Mouse (Mus musculus): ENCODE results near the gene Pard3b.

The Pard3b gene

GRCm38 (mm10) chr1:62398738-62399137 lies 760.1 kb downstream of the Pard3b start:
- DNase-seq (ENCODE audit: low spot score): no peak

- no peak for DNase-seq (ENCODE audit: low spot score)
These were observed 766.4 kb downstream of the Pard3b start for GRCm38 (mm10) chr1:62405061-62405460.

- DNase-seq (ENCODE audit: low spot score): no peak
These were observed 772.7 kb downstream of the Pard3b start for GRCm38 (mm10) chr1:62411368-62411767.

GRCm38 (mm10) chr1:62412019-62412418 lies 773.4 kb downstream of the Pard3b start:
- DNase-seq (ENCODE audit: low spot score): no peak

GRCm38 (mm10) chr1:62412988-62413387 lies 774.4 kb downstream of the Pard3b start:
- DNase-seq (ENCODE audit: low spot score): no peak

- no peak for DNase-seq (ENCODE audit: low spot score)
These were observed 775.9 kb downstream of the Pard3b start for GRCm38 (mm10) chr1:62414521-62414920.

GRCm38 (mm10) chr1:62416627-62417374 lies 778.2 kb downstream of the Pard3b start:
- DNase-seq (ENCODE audit: low spot score): no peak

GRCm38 (mm10) chr1:62422896-62423650 lies 784.4 kb downstream of the Pard3b start:
- DNase-seq (ENCODE audit: low spot score): no peak

- DNase-seq (ENCODE audit: low spot score): no peak
These were observed 786.7 kb downstream of the Pard3b start for GRCm38 (mm10) chr1:62425369-62425768.

GRCm38 (mm10) chr1:62428736-62429135 lies 790.1 kb downstream of the Pard3b start:
- no peak for DNase-seq (ENCODE audit: low spot score)

- no peak for DNase-seq (ENCODE audit: low spot score)
These were observed 790.9 kb downstream of the Pard3b start for GRCm38 (mm10) chr1:62429333-62430182.

GRCm38 (mm10) chr1:62431054-62431453 lies 792.4 kb downstream of the Pard3b start:
- DNase-seq (ENCODE audit: low spot score): no peak

- no peak for DNase-seq (ENCODE audit: low spot score)
These were observed 795.3 kb downstream of the Pard3b start for GRCm38 (mm10) chr1:62433891-62434290.

- DNase-seq (ENCODE audit: low spot score): no peak
These were observed 797.2 kb downstream of the Pard3b start for GRCm38 (mm10) chr1:62435844-62436243.

- DNase-seq (ENCODE audit: low spot score): no peak
These were observed 797.7 kb downstream of the Pard3b start for GRCm38 (mm10) chr1:62436304-62436703.

- DNase-seq (ENCODE audit: low spot score): no peak
These were observed 798.9 kb downstream of the Pard3b start for GRCm38 (mm10) chr1:62437493-62437892.

- no peak for DNase-seq (ENCODE audit: low spot score)
These were observed 805.8 kb downstream of the Pard3b start for GRCm38 (mm10) chr1:62444406-62444805.

GRCm38 (mm10) chr1:62446818-62447217 lies 808.2 kb downstream of the Pard3b start:
- no peak for DNase-seq (ENCODE audit: low spot score)

- DNase-seq (ENCODE audit: low spot score): no peak
These were observed 810.7 kb downstream of the Pard3b start for GRCm38 (mm10) chr1:62449193-62449875.

- DNase-seq (ENCODE audit: low spot score): no peak
These were observed 826.9 kb downstream of the Pard3b start for GRCm38 (mm10) chr1:62465536-62465935.

- no peak for DNase-seq (ENCODE audit: low spot score)
These were observed 827.9 kb downstream of the Pard3b start for GRCm38 (mm10) chr1:62466544-62466943.

- no peak for DNase-seq (ENCODE audit: low spot score)
These were observed 844.4 kb downstream of the Pard3b start for GRCm38 (mm10) chr1:62483059-62483458.

All from testis, postnatal 10 days (tissue).